Mouse (Mus musculus) cerebellum, adult 18-20 months (tissue): Measurements from ENCODE around the gene Serpinb6d.

Experiments
- DNase-seq, 2 experiments: peaks; one replicate each; pipeline ENCODE4 v3.0.0; 2021

Gene Serpinb6d

DNA sequence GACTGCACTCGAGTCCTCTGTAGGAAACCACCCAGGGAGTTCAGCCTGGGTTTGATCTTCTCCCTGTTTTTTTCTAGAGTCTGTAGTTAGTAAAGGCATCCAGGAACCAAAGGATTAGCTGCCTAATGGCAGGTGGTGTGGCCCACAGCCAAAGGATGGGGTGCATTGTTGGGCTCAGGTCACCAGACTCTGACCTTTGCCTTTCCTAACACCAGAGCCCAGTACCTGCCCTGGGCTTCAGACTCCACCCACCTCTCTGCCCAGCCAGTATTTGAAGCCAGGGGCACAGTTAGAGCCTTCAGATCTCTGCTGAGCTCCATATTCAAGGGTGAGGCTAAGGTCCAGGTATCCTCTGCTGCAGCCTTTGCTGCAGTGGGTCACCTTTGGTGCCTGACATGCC is at the start of gene Serpinb6d:
TSS of gene Serpinb6d (plus strand) at position 301 of the 400 bp plus-strand sequence.
- DNase-seq = no peak

GRCm38 (mm10) chr13:33622921-33623320 is 38.3 kb upstream of the Serpinb6d start:
- no peak for DNase-seq

- DNase-seq = no peak
Observed at GRCm38 (mm10) chr13:33642540-33642939, 18.7 kb upstream of the Serpinb6d start.

DNA sequence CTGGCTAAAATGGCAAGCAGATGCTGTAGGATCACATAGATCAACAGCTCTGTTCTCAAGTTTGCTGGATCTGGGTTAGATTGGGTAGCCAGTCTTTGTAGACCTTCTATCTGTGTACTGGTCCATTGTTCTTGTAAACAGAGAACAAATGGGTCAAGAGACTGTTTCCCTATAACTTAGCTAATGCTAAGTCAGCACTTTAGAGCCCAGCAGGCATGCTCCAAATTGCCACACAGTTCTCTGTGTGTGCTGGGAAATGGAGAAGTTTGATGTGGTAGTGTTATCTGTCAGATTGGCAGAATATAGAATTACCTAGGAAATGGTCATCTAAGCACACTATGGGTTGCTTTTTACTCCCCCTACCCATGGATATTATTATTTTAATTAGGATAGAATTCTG is 1.3 kb downstream of the Serpinb6d start:
- DNase-seq = no peak

- DNase-seq = no peak
Observed at GRCm38 (mm10) chr13:33720296-33720695, 59.1 kb downstream of the Serpinb6d start.
